Mouse (Mus musculus) ES-Bruce4 (cell line): ENCODE measurements around the gene Myo1e.

ENCODE experiments used
- CTCF ChIP-seq: IDR thresholded peaks from one replicate; pipeline ENCODE4 v1.8.1; 2011; ENCODE audit warnings: low read depth, low read length
- EP300 ChIP-seq: IDR thresholded peaks from 2 replicates; pipeline ENCODE4 v1.6.1; 2011; ENCODE audit warnings: low read depth, low read length; ENCODE audit not compliant: insufficient read depth
- POLR2A ChIP-seq: IDR thresholded peaks from one replicate; pipeline ENCODE4 v1.8.1; 2011; ENCODE audit warnings: low read length; ENCODE audit not compliant: insufficient read depth

DNA sequence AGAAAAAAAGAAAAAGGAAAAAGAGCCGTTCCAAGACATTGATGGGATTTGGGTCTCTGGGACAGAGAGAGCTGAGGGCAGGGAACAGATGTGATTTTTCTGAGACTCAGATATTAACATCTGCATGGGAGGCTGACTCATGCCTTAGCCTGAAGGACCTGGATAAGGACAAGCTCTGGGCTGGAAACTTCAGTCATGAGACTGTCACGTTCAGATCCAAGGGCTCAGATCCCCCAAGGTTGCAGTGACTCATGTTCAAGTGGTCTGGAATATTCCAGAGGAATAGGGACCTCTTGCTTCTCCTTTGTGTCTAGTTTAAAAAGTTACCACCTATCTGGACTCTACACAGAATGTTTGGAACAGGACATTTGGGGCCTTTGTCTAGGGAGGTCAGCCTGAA, 142.1 kb downstream of the Myo1e start:
- TF ChIP-seq CTCF = no peak
- TF ChIP-seq POLR2A = no peak
- no peak for TF ChIP-seq EP300
